ENCODE assay signal across 14 mouse cellular contexts in genomic region chr2:37731241-37731801, GRCm38 (mm10). TPM values are rescaled to one million over a fixed set of nuclear protein-coding genes. Genes with fewer than 3 reads are reported as not detected.
DNase-seq lines count a peak whose midpoint lies in the region; ATAC-seq lines count a peak whose summit lies in the region.
"Had no signal": no experiment of that assay in that cellular context is flagged by ENCODE, and none has a peak within 500 bp of the region (broad histone marks: within the 10 kb centered on the region; RNA-seq: fewer than 3 reads in every experiment).

No protein-coding gene starts in this region.

- H3K4me1 ChIP-seq in forebrain, embryonic 15.5 days, result peaks cover 11% of the 10 kb centered on the region

- no peak overlapping the region for H3K9ac ChIP-seq in forebrain, embryonic 15.5 days (replicated peaks)
- H3K9ac ChIP-seq: embryonic facial prominence, embryonic 13.5 days; forebrain, embryonic 12.5 days; liver, embryonic 14.5 days had no signal

- peak; percentile 59 for ATAC-seq in megakaryocyte progenitor cell, adult 5-6 weeks (replicated peaks; ENCODE audit: poor library complexity)
- ATAC-seq in forebrain, embryonic 15.5 days (replicated peaks), result no peak

- H3K36me3 ChIP-seq in forebrain, embryonic 15.5 days, result no peaks in the 10 kb centered on the region
- H3K36me3 ChIP-seq: embryonic facial prominence, embryonic 13.5 days; forebrain, embryonic 12.5 days; limb, embryonic 10.5 days had no signal

- peak; percentile 34 to 59 for DNase-seq in lung, adult 18-20 months
- DNase-seq in lung, postnatal 14 days, result no peak
- peak; percentile 60 to 61 for DNase-seq in B cell, adult 2 months
- DNase-seq in adrenal gland, postnatal 10 days, result peak; percentile 49
- DNase-seq in layer of hippocampus, adult 9-11 months, result no peak
- DNase-seq: cerebellum, postnatal 36 days; right cerebral cortex, postnatal 25 days had no signal

- H3K27ac ChIP-seq in forebrain, embryonic 15.5 days (replicated peaks), result no peak overlapping the region
- H3K27ac ChIP-seq: embryonic facial prominence, embryonic 13.5 days; forebrain, embryonic 12.5 days; limb, embryonic 10.5 days; liver, embryonic 14.5 days had no signal

- no peaks in the 10 kb centered on the region for H3K27me3 ChIP-seq in forebrain, embryonic 15.5 days
- H3K27me3 ChIP-seq: embryonic facial prominence, embryonic 13.5 days; forebrain, embryonic 12.5 days had no signal

- no peak overlapping the region for H3K4me3 ChIP-seq in forebrain, embryonic 15.5 days
- H3K4me3 ChIP-seq: embryonic facial prominence, embryonic 13.5 days; forebrain, embryonic 12.5 days; limb, embryonic 10.5 days had no signal

- 89% methylated on average over 5 of the region's 5 CpGs for WGBS in forebrain, embryonic 15.5 days

- H3K4me2 ChIP-seq in forebrain, embryonic 15.5 days (replicated peaks), result no peak overlapping the region
- H3K4me2 ChIP-seq: embryonic facial prominence, embryonic 13.5 days; forebrain, embryonic 12.5 days had no signal

- no peaks in the 10 kb centered on the region for H3K9me3 ChIP-seq in forebrain, embryonic 15.5 days
- H3K9me3 ChIP-seq: embryonic facial prominence, embryonic 13.5 days; forebrain, embryonic 12.5 days; limb, embryonic 10.5 days had no signal

RNA-seq across cellular contexts. Expression of gene Strbp, which starts 27.7 kb away (rescaled TPM):
- total RNA-seq in adrenal gland, postnatal 10 days (2021), result 10 to 100 TPM; 33.9 to 38.9 TPM
- total RNA-seq in megakaryocyte progenitor cell, adult 5-6 weeks (2015), result 53.9 and 54.8 TPM in 2 replicates
- 50.3 and 80.3 TPM in 2 replicates for total RNA-seq in megakaryocyte progenitor cell, adult 5-6 weeks (2017)
- 109 and 110 TPM in 2 replicates for polyA plus RNA-seq in forebrain, embryonic 15.5 days (2015; fragmentation: Nextera tagmentation; extraction: Ambion mirVana)

RNA-seq across cellular contexts. Expression of gene Crb2, which starts 44.7 kb away (rescaled TPM):
- total RNA-seq in adrenal gland, postnatal 10 days (2021), result under 1 TPM; 0.66 to 0.76 TPM
- not detected in 2 replicates for total RNA-seq in megakaryocyte progenitor cell, adult 5-6 weeks (2015)
- not detected in 2 replicates for total RNA-seq in megakaryocyte progenitor cell, adult 5-6 weeks (2017)
- polyA plus RNA-seq in forebrain, embryonic 15.5 days (2015; fragmentation: Nextera tagmentation; extraction: Ambion mirVana), result 7.1 and 8.4 TPM in 2 replicates
- total RNA-seq: megakaryocyte-erythroid progenitor cell, adult 5-6 weeks had no signal

Comparison
In these comparisons a context has a peak if more than half of its experiments do, and no peak if none do; other contexts are left out.
1. DNase-seq: peak in lung, adult 18-20 months (2 of 2), B cell, adult 2 months (2 of 2) and adrenal gland, postnatal 10 days (single experiment); none in lung, postnatal 14 days (single experiment) and layer of hippocampus, adult 9-11 months (single experiment).